Mouse (Mus musculus): Measurements from ENCODE around the gene Ier2. TPM values are rescaled to one million over a fixed set of nuclear protein-coding genes. Genes with fewer than 3 reads are reported as not detected.

Ier2 gene
- polyA plus RNA-seq, 1 experiment from 2014 or later, result 35.4 TPM

DNA sequence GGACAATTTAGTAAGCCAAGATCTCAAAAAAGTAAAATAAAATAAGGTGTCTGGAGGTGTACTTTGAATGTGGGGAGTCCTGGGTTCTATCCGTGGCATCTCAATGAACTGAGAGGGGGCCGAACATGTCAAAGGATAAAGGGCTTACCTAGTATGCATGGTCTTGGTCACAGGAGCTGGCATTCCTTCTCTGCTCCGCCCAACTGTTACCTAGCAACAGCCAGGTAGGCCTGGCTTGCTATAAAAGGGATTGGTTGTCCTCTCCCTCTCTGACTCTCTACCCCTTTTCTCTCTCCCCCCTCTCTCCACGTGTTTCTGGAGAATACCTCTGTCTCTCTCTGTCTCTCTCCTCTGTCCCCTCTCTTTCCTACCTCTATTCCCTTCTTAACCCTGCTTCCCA lies 5.0 kb downstream of the Ier2 start:
- WGBS, result 43% methylated on average over 4 of the region's 4 CpGs
- Histone ChIP-seq H3K36me3 (ENCODE audit: poor library complexity, severe bottlenecking) (no peaks in the 10 kb centered on the region), H3K27ac (no peak overlapping the region), H3K4me1 (peaks cover 54% of the 10 kb centered on the region), H3K4me2 (no peak overlapping the region), H3K9ac (no peak overlapping the region), H3K27me3 (no peaks in the 10 kb centered on the region), H3K4me3 (no peak overlapping the region), H3K9me3 (replicated peaks) (no peaks in the 10 kb centered on the region)
- ATAC-seq, result no peak

DNA sequence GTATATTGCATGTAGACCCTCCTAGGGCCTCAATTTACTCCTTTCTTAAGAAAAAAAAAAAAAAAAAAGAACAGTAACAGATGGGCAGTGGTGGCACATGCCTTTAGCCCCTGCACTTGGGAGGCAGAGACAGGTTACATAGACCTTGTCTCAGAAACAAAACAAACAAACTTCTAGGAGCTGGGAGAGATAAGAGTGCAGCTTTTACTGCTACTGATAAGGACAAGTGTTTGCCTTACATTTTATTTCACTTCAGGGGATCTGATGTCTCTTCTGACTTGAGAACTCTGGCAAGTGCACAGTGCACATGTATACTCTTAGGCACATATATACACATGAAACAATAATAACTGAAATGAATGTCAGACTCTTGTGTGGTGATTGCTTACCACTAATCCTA lies 5.4 kb downstream of the Ier2 start:
- Histone ChIP-seq H3K27ac (peak overlapping the region; percentile 74; the same call in 1 of the 2 replicates), H3K9me3 (replicated peaks) (no peaks in the 10 kb centered on the region), H3K4me2 (peak overlapping the region; percentile 60), H3K4me3 (no peak overlapping the region), H3K9ac (peak overlapping the region; percentile 51; the same call in 1 of the 2 replicates), H3K27me3 (no peaks in the 10 kb centered on the region), H3K36me3 (ENCODE audit: poor library complexity, severe bottlenecking) (no peaks in the 10 kb centered on the region), H3K4me1 (peaks cover 51% of the 10 kb centered on the region)
- no peak for ATAC-seq

DNA sequence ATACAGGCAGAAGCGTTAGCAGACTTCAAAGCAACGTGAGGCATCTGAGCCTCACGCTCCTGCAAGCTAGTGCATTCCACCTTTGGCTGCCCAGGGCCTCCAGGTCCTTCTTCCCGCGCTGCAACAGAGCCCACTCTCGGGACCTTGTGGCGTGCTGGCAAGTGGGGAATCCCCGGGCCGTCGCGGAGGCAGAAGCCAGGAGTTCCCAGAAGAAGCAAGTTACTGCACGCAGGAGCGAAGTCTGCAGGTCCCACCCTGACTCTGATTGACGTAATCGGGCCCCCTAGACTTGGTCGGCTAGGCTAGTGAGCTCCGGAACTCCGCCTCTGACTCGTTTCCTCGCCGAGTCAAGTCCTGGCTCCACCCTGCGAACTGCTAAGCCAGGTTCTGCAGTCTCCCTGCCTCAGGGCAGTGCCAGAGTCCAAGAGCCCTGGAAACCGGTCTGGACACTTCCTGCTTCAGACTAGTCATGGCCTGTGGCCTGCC lies 6.0 kb downstream of the Ier2 start:
- peak overlapping the region; percentile 74 for H3K27ac ChIP-seq
- H3K4me1 ChIP-seq, result peaks cover 47% of the 10 kb centered on the region
- no peak for ATAC-seq
- no peaks in the 10 kb centered on the region for H3K27me3 ChIP-seq
- peak overlapping the region; percentile 51 for H3K9ac ChIP-seq
- no peaks in the 10 kb centered on the region for H3K9me3 ChIP-seq (replicated peaks)
- H3K4me2 ChIP-seq, result peak overlapping the region; percentile 60
- peak overlapping the region; percentile 22 for H3K4me3 ChIP-seq
- no peaks in the 10 kb centered on the region for H3K36me3 ChIP-seq (ENCODE audit: poor library complexity, severe bottlenecking)
- 3% methylated on average over 23 of the region's 23 CpGs for WGBS

DNA sequence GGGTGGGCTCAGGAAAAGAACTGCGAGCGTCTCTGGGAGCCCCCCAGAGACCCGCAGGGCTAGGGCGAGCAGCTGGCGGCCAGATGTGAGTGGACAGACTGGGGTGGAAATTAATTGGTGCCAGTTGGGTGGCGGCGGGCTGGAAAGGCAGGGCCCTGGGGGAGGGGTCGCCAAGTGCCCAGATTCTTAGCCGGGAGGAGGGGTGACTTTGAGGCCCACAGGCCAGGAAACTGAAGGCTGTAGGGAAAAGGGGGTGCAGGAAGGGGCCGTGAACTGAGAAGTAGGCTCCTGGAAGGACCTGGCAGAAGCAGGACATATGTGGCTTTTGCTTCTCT lies 6.5 kb downstream of the Ier2 start:
- H3K4me1 ChIP-seq, result peaks cover 42% of the 10 kb centered on the region
- H3K27me3 ChIP-seq, result no peaks in the 10 kb centered on the region
- H3K4me2 ChIP-seq, result peak overlapping the region; percentile 60
- H3K27ac ChIP-seq, result peak overlapping the region; percentile 74
- H3K4me3 ChIP-seq, result peak overlapping the region; percentile 22
- H3K9ac ChIP-seq, result peak overlapping the region; percentile 49
- 2% methylated on average over 10 of the region's 10 CpGs for WGBS
- ATAC-seq, result peak; percentile 5; the same call in 1 of the 2 replicates
- no peaks in the 10 kb centered on the region for H3K36me3 ChIP-seq (ENCODE audit: poor library complexity, severe bottlenecking)
- H3K9me3 ChIP-seq (replicated peaks), result no peaks in the 10 kb centered on the region

DNA sequence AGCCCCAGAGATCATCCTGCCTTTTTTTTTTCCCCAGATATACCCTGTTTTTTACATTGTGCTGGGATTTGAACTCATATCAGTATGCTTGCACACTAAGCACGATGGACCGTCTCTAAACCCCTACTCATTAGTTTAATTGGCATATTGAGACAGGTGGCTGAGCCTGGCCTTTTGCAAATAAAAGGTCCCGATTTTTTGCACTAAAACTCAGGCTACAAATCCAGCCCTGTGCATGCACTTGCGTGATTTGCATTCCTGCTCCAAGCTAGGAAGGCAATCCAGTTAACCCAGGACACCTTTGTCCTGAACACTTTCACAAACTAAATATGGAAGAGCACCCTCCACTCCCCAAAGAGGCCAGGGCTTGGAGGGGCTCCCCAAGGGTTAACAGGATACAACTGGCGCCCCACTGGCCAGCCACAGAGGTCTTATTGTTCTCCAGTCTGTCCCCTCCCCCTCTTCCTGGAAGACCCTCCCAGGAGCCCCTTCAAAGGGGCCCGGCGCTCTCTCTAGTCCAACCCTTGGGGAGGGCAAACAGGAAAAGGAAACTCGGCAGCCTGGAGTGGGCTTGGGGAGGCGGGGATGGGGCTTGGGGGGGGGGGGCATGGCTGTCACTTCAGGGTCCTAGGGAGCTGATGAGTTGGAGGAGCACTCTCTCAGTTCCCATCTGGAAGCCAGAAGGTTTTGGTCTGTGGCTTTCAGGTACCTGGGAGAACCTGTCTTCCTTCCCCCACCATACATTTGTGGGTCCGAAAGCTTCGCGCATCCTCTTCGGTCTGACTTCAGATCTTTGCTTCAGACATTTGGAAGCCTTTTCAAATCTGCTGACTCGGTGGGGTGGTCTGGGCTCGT lies 7.1 kb downstream of the Ier2 start:
- Histone ChIP-seq H3K36me3 (ENCODE audit: poor library complexity, severe bottlenecking) (no peaks in the 10 kb centered on the region), H3K9me3 (replicated peaks) (no peaks in the 10 kb centered on the region), H3K9ac (peak overlapping the region; percentile 49), H3K27ac (peak overlapping the region; percentile 74), H3K4me1 (peaks cover 36% of the 10 kb centered on the region), H3K27me3 (no peaks in the 10 kb centered on the region), H3K4me2 (peak overlapping the region; percentile 60), H3K4me3 (peak overlapping the region; percentile 22)
- ATAC-seq, result peak; percentile 69
- under 1% methylated on average over 14 of the region's 15 CpGs for WGBS

DNA sequence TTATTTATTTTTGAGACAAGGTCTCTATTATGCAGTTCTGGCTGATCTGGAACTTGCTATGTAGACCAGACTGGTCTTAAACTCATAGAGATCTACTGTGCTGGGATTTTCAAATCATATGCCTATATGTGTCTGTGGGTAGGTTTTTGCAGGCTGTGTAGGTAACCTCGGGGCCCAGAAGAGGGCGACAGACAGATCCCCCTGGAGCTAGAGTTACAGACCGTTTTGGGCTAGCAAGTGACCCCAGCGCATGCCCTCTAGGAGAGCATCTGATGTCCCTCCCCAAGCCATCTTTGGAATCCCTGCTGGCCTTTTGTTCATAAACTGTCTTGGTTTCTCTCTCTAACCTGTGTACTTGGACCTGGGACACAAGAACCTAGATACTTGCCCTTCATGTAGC lies 8.1 kb downstream of the Ier2 start:
- 48% methylated on average over 4 of the region's 4 CpGs for WGBS
- no peak overlapping the region; the same call in 1 of the 2 replicates for H3K27ac ChIP-seq
- H3K4me1 ChIP-seq, result peaks cover 27% of the 10 kb centered on the region

DNA sequence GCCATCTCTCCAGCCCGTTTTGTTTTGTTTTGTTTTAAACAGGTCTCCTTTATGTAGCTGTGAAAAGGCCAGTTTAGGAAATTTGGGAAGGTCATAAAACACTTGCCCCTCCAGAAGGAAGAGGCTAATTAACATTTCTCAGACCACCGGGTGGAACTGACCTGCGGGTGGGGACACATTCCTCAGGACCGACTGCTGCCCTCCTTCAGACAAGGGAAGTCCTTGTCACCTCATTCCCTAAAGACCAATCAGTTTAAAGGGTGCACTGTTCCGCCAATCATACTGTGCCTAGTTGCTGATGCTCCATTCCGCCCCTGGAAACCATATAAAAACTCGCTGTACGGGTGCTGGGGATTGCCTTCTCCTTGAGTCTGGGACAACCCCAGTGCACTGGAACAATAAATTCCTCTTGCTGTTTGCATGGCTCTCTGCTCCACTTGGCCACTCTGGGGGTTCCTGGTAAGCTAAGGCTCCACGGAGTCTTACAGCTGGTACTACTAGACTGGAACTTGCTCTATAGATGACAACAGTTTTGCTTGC lies 9.5 kb downstream of the Ier2 start:
- ATAC-seq, result no peak
- Histone ChIP-seq H3K4me2 (no peak overlapping the region), H3K4me1 (peaks cover 26% of the 10 kb centered on the region), H3K27me3 (no peaks in the 10 kb centered on the region), H3K27ac (peak overlapping the region; percentile 36; the same call in 1 of the 2 replicates), H3K9ac (no peak overlapping the region), H3K4me3 (no peak overlapping the region), H3K36me3 (ENCODE audit: poor library complexity, severe bottlenecking) (no peaks in the 10 kb centered on the region), H3K9me3 (replicated peaks) (no peaks in the 10 kb centered on the region)
- 73% methylated on average over 9 of the region's 9 CpGs for WGBS

More for the DNA sequence above, 8.1 kb downstream of the Ier2 start:
- no peak for ATAC-seq
- Histone ChIP-seq H3K36me3 (ENCODE audit: poor library complexity, severe bottlenecking) (no peaks in the 10 kb centered on the region), H3K4me3 (no peak overlapping the region), H3K9ac (no peak overlapping the region), H3K9me3 (replicated peaks) (no peaks in the 10 kb centered on the region), H3K27me3 (no peaks in the 10 kb centered on the region), H3K4me2 (no peak overlapping the region)

DNA sequence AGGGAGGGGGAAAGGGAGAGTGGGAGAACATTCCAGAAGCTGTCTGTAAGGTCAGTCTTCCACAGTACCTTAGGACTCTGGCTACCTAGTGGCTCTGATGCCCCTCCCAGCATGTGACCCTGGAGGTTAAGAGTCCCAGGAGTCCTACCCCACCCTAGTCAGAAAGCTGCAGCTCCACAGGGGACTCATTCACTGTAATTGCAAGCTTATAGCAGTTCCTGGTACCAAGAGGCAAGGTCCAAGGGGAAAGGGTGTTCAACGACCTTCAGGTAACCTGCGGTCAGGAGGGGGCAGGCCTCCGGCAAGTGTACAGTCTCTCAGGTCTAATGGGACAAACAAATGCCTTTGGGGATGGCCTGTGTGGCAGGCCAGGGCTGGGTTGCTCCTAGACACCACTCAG lies 12.4 kb downstream of the Ier2 start:
- no peak overlapping the region for H3K4me2 ChIP-seq
- WGBS, result 58% methylated on average over 3 of the region's 3 CpGs
- no peak overlapping the region for H3K4me3 ChIP-seq
- no peak overlapping the region for H3K27ac ChIP-seq
- peaks cover 15% of the 10 kb centered on the region for H3K4me1 ChIP-seq
- no peak overlapping the region for H3K9ac ChIP-seq
- no peaks in the 10 kb centered on the region for H3K27me3 ChIP-seq
- no peak for ATAC-seq
- no peaks in the 10 kb centered on the region for H3K36me3 ChIP-seq (ENCODE audit: poor library complexity, severe bottlenecking)
- H3K9me3 ChIP-seq (replicated peaks), result no peaks in the 10 kb centered on the region

DNA sequence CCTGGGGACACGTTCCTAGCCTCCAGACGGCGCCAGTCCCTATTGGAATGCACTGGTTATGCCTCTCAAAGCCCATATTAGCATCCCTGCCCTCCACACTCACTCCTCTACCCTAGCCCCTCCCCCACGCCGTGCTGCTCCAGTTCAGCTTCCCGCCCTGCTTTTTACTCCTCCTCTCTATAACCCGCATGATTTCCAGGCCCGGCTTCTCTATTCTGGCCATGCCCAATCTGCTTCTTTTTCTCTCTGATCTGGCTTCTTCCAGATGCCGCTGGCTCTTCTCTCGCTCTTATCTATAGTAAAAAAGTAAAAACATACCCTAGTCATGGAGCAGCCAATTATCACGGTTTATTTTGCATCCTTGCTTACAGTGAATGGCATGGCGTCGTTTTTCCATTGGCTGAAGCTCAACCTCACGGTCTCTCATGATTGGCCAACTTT lies 15.2 kb downstream of the Ier2 start:
- ATAC-seq, result peak; percentile 79
- Histone ChIP-seq H3K9ac (peak overlapping the region; percentile 41; the same call in 1 of the 2 replicates), H3K36me3 (ENCODE audit: poor library complexity, severe bottlenecking) (no peaks in the 10 kb centered on the region), H3K4me1 (peaks cover 9% of the 10 kb centered on the region), H3K4me3 (peak overlapping the region; percentile 33), H3K27me3 (no peaks in the 10 kb centered on the region), H3K9me3 (replicated peaks) (no peaks in the 10 kb centered on the region), H3K27ac (peak overlapping the region; percentile 38), H3K4me2 (peak overlapping the region; percentile 58)
- WGBS, result 2% methylated on average over 14 of the region's 14 CpGs

DNA sequence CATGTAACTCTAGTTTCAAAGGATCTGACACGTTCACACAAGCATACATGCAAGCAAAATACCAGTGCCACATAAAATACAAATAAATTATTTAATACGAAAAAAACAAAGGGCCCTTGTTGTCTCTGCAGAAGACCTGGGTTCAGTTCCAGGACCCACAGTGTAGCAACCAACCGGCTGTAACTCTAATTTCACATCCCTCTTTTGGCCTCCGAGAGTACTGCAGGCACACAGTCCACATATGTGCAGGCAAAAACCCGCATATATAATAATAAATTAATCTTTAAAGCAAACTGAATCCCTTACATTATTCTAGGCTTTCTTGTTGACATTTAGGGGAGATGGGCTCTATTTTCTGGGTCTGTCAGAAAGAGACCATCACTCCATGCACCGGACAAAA lies 15.9 kb downstream of the Ier2 start:
- Histone ChIP-seq H3K4me1 (peaks cover 9% of the 10 kb centered on the region), H3K27ac (peak overlapping the region; percentile 38), H3K27me3 (no peaks in the 10 kb centered on the region), H3K4me2 (peak overlapping the region; percentile 58), H3K36me3 (ENCODE audit: poor library complexity, severe bottlenecking) (no peaks in the 10 kb centered on the region), H3K9ac (no peak overlapping the region), H3K9me3 (replicated peaks) (no peaks in the 10 kb centered on the region), H3K4me3 (0 out of 2 replicates have a peak overlapping the region, but pooled peaks have one; percentile 33)
- WGBS, result 51% methylated on average over 6 of the region's 6 CpGs
- ATAC-seq, result no peak

DNA sequence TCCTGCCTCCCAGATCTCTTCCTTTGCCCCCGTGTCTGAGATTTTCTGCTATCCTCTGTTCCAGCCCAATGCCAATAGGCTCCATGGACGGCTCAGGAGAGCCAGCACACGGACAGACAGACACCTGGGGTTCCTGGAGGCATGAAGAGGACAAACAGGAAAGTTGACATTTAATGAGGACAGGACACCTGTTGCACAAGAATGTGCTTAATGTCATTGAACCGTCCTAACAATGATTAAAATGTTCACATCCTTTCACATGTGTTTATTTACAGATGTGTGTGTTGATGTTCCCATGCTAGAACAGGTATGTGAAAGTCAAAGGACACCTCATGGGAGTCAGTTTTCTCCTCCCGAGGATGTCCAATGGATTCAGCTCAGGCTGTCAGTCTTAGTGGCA lies 19.6 kb downstream of the Ier2 start:
- Histone ChIP-seq H3K4me1 (peaks cover 16% of the 10 kb centered on the region), H3K27ac (no peak overlapping the region), H3K9ac (no peak overlapping the region), H3K9me3 (replicated peaks) (no peaks in the 10 kb centered on the region), H3K36me3 (ENCODE audit: poor library complexity, severe bottlenecking) (no peaks in the 10 kb centered on the region), H3K4me2 (no peak overlapping the region), H3K4me3 (no peak overlapping the region), H3K27me3 (no peaks in the 10 kb centered on the region)
- WGBS, result 78% methylated on average over 5 of the region's 5 CpGs
- ATAC-seq, result no peak

DNA sequence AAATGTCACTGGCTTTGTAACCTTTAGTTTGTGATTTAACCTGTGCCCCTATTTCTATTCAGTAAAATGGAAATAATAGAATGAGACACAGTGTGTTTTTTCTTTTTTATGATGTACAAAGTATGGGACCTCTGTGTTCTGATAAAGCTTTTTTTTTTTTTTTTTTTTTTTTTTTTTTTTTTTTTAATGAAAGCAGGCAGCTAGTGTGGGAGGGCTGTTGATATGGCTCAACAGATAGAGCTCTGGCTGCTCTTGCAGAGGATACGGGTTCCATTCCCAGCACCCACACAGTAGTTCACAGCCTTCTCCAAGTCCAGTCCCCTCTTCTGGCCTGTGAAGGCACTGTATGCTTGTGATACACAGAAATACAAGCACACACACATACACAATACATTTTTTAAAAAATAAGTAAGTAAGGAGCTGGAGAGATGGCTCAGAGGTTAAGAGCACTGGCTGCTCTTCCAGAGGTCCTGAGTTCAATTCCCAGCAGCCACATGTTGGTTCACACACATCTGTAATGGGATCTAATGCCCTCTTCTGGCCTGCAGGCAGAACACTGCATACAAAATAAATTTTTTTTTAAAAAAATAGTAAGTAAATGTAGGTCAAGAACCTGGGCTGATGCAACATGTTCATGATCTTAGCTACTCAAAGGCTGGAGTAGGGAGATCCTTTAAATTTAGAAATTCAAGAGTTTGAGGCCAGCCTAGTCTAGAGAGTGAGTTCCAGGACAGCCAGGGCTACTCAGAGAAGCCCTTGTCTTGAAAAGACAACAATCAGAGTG lies 20.9 kb downstream of the Ier2 start:
- Histone ChIP-seq H3K4me3 (no peak overlapping the region), H3K27me3 (no peaks in the 10 kb centered on the region), H3K36me3 (ENCODE audit: poor library complexity, severe bottlenecking) (no peaks in the 10 kb centered on the region), H3K27ac (no peak overlapping the region), H3K9me3 (replicated peaks) (no peaks in the 10 kb centered on the region), H3K4me2 (no peak overlapping the region), H3K4me1 (peaks cover 7% of the 10 kb centered on the region), H3K9ac (no peak overlapping the region)
- WGBS, result 90% methylated on average over 1 of the region's 1 CpGs
- ATAC-seq, result no peak

Measured in forebrain, embryonic 13.5 days (tissue).